Mouse (Mus musculus) inflammation-experienced regulatory T-cells, adult 6 months (primary cell): Measurements from ENCODE around the gene Nek6. TPM values are rescaled to one million over a fixed set of nuclear protein-coding genes. Genes with fewer than 3 reads are reported as not detected.

Source experiments
- ATAC-seq: one replicate; pipeline ENCODE4 v1.8.0; 2017
- polyA plus RNA-seq, 3 experiments: library from polyadenylated mRNA; unstranded; fragments of 100-300 nt; shearing (Covaris generic); gene quantifications; one replicate each; pipeline ENCODE4 v1.2.1; 2017

Gene Nek6
- polyA plus RNA-seq, 3 experiments from 2014 or later: 3.0 to 6.2 (median 3.7) TPM

DNA sequence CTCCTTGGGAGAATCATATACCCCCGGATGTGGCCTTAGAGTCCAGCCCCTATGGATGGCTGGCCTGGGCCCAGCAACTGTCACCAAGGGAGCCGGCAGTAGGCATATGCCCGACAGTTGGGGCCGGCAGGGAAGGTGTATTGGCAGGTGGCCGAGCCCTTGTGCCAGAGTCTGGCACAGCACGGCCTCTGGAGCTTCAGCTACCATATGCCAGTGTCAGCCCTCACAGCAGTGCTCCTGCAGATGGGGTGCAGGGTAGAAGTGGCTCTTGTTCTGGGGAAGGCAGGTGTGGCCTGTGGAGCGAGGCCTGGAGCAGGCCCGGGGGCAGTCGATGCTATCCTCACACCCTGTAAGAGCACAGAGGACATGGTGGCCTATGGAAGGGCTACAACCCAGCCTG is 28.2 kb downstream of the Nek6 start:
- no peak for ATAC-seq

DNA sequence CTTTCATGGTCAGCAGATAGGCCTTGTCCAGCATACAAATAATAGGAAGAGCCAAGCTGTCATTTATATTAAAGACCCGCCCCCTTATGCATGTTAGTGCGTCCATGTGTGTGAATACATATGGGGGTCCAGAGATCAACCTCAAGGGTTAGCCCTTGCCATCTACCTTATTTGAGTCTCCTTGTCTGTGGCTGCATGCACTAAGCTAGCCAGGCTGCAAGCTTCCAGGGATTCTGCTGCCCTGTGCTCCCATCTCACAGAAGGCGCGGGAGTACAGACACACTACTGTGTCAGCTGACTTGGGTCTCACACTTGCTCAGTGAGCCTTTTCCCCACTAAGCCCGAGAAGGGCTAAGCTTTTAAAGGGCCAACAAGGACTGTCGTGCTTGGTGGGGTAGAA is 29.2 kb downstream of the Nek6 start:
- ATAC-seq: no peak

DNA sequence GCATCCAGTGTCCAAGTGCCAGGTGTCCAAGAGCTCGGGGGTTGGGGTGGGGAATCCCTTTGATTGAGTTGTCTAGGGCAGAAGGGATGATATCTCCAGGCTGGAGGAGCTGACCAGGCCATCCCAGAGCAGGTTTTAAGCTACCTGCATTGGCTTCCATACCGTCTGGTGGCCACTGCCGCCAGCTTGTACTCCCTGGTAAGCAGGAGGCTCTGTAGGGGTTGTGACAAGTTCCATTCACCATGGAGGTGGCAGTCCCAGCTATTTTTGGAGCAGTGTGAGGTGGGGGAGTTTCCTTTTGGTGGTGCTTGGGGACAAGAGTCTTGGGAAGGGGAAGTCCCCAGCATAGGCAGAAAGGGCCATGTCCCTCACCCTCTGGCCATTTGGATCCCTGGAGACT is 29.7 kb downstream of the Nek6 start:
- ATAC-seq: no peak

DNA sequence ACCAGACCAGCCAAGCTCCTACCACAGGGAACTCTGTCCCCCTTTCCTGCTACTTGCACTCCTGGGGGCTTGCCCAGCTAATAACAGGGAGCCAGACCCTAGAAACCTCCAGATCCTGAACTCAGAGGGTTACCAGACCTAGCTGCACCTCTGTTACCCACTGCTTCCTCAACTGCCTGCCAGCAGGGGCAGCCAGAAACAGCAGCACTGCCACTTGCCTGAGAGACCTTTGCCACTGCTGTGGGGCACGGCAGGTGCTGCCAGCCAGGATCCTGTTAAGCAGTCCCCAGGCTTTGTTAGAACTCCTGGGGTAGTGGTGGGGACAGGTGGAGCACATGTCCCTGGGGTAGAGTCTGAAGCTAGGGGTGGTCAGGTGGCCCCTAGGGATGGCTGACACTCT is 30.1 kb downstream of the Nek6 start:
- no peak for ATAC-seq

DNA sequence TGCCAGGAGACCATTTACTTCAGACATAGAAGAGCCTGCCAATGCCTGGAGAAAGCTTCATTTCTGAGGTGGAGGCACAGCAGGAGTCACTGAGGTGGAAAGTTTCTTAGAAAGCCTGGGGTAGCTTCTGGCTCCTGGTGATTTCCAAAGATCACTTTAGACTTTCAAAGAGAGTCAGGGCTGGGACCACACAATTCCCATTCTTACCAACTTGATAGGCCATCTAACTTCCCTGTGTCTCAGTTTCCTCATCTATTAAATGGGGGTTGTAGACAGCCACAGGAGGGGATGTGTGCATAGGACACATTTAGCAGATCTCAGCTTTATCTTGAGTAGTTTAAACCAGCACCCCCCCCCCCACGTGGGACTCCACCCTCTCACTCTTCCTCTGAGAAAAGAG is 30.9 kb downstream of the Nek6 start:
- no peak for ATAC-seq

DNA sequence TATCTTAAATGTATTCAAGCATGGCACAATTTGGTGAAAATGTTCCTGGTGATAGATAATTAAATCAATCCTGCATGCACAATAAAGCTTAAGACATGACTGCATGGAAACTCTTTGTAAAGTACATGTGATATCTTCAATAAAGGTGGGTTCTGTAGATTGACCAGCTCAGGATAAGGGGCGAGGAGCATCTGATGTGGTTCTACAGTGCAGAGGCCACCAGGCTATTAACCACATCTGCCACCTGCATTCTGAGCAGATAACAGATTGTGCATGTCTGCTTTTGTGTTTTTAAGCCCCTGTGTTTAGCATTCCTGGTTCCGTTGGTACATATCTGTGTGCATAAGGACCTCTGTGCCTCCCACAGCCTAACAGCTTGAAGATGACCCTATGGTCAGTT is 31.7 kb downstream of the Nek6 start:
- no peak for ATAC-seq

DNA sequence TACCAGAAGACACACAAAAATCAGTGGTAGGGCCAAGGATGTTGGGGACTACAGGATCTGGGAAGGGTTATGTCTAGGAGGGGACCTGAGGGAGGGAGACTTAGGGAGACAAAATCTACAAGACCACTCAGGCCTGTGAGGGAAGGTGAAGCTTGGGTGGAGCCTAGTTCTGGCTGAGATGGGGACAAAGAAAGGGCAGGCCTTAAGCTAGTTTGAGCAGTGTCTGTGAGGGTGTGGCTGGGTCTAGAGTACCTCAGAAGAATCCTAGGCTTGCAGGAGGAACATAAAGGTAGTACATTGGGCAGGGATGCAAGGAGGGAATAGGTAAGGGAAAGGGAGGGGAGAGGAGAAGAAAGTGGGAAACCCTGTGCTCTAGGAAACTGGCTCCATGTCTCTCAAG is 32.9 kb downstream of the Nek6 start:
- no peak for ATAC-seq

DNA sequence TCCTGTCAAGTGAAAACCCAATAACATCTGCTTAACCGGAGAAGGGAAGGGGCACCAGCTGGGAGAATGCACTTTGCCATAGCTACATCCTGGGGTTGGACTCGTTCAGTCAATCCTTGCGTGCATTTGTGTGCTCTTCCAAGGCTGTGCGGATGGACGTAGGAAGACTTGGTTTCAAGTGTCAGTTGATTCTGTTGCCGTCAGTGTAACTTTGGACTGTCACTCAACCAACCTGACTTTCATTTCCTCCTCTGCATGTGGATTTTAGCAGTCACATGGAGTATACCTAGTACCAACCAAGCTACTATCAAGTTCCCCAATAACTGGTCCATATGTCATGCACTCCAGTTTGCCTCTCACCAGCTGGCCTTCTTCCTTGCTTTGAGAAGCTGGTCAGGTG is 33.5 kb downstream of the Nek6 start:
- ATAC-seq: no peak

DNA sequence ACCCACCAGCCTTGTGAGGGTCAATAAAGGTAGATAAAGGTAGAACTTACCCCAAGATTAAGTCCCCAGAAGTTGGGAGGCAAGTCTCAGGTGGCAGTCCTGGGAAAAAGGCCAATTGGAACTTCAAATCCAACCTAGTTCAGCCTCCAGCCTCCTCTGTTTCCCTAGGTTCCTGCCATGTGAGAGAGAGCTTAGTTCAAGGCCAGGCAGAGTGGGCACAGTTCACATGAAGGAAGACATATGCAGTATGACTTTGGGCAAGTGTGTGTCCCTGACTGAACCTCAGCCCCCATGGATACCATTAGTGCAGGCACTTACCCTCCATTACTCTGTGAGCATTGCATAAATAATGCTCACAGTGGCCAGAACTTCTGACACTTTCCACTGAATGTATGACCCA is 34.3 kb downstream of the Nek6 start:
- ATAC-seq: no peak

DNA sequence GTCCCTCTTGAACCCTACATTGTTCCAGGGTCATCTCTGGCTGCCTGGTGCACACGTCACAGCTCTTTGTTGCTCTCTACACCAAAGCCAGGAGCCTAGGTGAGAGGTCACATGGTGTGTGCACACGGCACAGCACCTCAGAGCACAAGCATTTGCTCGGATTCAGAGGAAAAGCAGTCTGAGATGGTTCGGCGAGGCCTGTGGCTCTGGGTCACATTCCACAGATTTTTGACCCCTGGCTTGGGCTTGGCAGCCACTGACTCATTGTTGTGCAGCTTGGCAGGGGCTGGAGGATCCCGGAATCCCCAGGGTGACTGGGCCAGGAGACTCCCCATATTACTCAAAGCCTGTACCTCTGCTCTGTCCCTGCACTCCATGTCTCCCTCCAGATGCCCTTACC is 34.8 kb downstream of the Nek6 start:
- no peak for ATAC-seq

DNA sequence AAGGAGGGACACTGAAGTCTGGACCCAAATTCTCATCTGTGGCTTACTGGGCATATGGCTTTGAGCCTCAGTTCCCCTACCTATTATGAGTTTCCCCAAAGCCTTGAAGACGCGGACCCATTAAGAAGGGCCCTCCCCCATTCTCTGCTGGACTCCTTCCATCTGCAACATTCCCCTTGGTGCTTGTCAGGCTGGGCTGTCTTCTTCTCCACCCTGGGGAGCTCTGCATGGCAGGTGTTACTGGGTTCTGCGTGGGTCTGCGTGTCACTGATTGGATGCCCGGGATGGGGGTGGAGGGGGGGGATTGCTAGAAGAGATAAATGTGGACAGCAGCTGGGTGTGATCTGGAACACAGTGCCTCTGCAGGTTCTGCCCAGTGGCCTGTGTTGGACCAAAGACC is 35.3 kb downstream of the Nek6 start:
- no peak for ATAC-seq

DNA sequence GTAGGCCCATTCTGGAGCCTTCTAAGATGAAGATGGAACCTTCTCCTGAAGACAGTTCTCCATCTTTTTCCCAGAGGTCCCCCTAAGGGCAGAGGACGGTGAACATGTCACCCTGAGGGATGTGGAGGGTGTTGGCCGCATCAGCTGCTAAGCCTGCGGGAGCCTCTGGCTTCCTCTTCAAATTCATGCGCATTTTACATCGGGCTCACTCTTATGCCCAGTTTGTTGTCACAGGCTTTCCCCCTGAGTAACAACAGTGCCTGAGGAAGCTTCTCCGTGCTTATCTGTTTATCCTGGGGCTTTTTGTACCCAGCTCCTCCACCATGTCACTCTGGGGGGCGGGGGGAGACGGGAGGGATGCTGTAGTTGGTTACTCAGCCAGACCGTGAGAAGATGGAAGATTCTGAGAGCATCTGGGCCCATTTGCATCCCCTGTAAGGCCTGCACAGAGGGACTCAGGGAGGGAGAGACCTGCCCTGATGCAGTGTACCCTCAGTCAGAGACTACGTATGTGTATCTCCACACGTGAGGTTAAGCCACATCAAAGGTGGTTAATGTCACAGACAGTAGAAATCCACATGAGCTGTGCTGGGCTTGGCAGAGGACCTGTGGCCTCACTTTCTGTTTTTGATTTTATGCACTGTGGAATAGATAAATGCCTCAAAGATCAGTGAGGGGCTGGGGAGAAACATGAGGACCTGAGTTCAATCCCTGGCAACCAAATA is 36.5 kb downstream of the Nek6 start:
- ATAC-seq: peak; percentile 90

DNA sequence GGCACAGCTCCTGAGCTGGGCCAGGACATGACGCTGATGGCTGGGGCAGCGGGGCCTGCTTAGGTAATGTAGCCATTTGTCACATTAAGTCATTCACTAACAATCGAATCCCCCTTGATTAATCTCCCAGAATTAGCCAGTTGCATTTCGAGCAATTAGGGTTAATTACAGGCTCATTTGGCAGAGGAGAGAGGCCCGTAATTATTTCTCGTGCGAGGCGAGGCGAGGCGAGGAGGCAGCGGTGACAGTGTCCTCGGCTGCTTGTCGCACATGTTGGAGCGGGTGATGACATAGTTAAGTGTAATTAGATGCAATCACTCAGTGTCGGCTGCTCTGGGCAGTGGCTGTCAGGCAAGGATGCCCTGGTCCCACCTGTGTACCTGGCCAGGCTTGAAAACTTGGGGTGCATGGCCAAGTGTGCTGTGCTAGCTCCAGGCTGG is 40.6 kb downstream of the Nek6 start:
- no peak for ATAC-seq

DNA sequence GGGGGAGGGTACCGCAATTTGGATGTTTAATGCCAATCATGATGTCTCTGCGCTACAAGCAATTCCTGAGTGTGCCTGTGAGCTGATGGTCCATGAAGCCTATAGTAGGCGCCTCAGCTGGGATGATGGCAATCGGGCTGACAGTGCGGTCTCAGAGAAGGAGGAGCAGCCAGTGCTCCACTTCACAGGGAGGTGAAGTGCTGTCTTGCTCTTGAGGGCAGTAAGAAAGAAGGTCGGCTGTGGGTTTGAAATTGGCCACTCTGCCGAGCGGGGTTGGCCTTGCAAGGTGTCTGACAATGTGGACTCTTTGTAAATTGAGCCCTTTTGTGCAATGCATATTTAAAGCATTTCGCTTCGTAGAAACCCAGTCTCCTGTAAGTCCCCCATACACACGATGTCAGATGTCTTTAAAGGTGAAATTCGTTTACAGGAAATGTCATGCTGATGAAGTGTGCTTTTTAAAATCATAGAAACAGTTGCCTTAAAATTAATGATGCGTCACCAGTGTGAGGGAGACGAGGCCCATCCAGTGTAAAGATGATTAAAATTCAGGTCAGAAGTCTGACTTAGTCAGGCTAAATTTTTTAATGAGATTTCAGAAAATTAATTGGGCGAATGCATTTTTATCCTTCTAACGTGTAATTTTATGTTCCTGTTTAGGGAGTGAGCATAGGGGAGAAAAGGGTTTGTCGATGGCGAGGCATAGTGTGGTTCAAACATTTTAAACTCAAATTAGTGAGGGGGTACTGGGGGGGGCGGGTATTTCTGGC is 43.0 kb downstream of the Nek6 start:
- no peak for ATAC-seq

DNA sequence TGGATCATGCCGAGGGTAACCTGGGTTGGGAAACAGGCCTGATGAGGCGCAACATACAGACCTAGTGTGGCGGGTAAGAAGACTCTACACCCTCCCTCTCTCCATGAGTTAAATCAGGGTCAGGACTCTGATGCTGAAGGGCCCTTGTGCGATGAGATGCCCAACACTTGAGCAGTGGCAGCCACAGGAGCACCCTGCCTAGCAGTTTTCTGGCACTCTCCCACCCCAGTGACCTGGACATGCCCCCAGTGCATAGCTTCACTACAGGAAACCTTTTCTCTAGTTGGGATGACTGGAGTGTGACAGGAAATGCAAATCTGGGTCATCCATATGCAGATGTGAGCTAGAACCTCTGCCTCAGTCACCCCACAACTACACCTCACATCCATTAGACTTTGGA is 44.2 kb downstream of the Nek6 start:
- no peak for ATAC-seq

DNA sequence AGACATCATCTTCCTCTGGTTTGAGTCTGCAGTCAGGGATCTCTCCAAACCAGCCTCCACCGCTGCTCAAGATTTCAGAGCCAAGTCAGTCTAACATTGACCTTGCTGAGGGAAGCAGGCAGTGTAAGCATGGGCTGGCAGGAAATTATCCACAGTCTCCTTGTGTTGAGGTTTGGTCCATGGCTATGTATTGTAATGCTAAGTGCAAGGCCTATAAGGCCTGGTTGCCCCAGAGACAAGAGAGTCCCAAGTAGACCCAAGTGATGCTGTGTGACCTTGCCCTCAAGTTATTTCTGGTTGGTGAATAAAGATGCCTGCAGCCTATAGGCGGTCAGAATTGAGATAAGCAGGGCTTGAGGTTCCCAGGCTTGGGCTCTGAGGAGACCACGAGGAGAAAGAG is 45.3 kb downstream of the Nek6 start:
- no peak for ATAC-seq

DNA sequence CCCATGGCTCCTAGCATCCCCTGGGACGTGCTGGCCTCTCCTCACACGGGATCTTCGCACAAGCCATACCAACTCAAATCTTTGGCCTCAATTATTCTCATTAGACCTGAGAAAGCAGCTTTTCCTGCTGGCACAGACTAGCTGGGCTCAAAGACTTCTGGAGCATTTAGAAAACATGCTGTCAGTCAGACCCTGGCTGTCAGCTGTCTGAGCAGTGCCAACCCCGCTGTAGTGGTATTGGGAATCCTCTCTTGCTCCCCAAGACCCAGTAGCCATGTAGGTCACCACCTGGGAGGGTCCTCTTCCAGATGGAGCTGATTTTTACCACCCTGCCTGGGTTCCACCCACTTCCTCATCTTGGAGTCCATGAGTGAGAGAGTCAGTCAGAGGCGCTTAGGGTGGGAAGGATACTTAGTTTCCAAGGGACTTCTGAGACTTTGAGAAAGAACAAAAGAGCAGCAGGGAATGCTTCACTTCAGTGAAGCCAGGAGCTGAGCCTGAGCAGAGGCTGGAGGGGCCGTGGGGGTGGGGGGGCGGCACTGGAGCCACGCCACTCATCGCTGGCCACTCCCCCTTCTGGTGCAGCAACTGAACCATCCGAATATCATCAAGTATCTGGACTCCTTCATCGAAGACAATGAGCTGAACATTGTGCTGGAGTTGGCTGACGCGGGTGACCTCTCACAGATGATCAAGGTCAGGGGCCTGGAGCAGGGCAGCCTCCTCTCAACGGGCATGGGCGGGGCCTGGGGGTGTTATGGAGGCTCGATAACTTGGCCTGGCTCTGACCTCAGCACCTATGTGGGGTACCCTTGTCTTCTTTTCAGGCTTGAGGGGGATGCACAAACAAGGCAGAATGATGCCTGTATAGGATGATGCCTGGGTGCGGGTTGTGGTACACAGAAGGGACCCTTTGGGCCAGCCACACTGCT is 49.1 kb downstream of the Nek6 start:
- no peak for ATAC-seq

DNA sequence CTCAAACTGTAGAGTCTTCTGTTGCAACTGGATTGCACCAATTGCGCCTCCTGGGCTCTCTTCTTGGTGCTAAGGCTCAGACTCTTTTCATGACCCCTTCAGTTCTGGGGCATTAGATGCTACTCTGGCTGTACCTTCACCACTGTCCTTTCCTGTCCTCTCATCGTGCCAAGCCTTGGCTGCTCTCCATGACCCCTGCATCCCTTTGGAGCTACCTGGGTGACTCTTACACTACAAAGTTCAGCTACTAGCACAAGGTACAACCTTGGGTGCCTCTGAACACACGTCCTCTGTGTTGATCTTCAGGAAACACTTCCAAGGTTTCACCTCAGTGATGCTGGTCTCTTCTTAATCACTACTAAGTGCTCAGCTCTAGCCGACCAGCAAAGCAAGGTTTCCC is 51.2 kb downstream of the Nek6 start:
- ATAC-seq: no peak

DNA sequence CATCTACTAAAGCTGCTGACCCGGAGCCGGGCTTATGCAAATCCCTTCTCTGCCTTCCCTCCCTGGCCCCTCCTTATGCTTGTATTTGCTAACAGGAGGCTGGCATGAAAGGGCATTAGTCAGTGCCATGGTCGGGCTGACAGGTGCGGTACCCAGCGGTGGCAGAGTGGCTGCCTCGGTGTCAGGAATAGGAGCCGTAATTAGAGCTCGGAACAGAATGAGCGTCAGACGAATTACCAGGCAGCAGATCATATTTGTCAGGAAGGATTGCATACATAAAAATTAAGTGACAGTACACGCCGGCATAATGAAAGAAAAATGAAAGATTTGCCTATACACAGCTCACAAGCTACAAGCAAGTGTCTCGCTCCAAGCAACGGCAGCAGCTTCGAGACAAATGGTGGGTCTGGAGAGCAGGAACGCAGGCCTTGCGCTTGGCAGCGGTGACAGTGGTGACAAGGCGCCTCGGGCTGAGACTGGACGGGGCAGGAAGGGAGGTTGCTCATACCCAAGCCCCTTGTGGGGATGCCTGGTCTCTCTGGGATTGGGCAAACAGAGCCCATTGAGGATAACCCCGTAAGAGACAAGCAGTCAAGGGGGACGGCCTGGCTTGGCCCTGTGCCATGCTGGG is 60.6 kb downstream of the Nek6 start:
- ATAC-seq: no peak

DNA sequence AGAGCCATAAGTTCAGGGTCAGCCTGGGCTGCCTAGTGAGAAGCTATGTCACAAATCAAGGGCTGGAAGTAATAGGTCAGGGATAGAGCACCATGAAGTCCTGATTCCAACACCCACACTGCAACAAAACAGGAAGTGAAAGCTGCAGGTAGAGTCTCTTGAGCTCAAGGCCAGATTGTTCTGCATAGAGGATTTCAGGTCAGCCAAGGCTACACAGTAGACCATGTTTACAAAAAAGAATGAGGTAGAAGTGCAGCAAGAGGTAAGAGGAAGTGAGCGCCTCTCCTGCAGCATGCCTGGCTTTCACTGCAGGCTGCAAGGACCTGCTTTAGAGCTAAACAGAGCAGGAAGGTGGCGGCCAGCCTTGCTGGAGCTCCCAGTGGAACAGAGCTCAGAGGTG is 63.3 kb downstream of the Nek6 start:
- ATAC-seq: no peak

DNA sequence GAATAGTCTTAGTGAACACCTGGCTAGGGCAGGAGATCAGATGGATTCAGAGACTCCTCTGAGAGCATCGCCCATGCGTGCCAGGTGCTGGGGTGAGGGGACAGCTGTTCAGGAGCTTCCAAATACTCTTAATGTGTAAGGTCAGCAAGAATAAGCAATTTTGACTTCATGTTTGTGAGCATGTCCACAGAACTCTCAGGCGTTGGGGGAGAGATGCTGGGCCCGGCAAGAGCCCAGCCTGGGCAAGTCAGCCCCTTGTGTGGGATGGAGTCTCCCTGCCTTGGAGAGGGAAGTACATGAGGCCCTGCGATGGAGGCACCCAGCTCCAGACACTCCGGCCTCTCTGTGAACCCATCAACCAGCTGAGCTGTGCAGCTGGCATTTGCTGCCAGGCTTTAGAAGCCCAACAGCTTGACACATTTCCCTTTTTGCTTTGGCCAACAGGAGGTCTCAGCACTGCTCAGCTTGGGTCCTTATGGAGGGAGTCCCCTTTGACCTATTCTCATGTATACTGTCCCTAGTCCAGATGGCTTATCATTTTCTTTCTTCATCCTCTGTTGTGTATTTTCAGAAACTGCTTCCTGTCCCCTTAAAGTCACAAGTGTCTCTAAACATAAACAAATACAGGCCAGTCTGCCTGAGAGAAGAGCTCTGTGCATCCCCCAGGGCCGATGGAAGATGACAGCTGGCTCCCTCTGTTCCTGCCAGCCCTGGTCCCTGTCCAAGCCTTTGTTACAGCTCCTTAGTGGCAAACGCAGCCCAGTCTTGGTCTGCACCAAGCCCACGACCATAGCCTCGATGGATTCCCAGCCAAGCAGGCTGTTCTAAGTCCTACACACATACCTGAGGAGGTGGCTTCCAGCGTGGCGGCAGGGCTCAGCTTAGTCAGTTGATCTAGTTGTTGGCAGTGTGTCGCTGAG is 67.4 kb downstream of the Nek6 start:
- ATAC-seq: no peak

DNA sequence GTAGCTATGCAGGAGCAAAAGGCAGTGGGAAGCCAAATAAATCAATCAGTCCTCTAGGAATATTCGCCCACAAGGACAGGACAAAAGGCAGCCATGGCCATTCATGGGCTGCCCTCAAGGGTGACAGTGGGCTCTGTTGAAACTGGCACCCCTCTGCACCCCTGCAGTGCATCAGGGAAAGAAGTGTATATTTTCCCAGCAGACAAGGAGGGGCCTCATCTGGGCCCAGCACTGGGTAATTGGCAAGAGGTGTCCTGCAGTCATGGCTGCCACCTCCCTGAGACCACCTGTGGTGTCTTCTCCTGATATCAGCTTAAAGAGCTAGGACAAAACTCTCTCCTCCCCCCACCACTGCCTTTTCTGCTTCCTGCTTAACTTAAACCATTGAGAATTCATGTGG is 68.1 kb downstream of the Nek6 start:
- no peak for ATAC-seq
